Mouse (Mus musculus): Measurements from ENCODE around the gene Nccrp1.
"Not testable (repeated sequence)": the region's sequence is repeated elsewhere in the genome, so short reads cannot be mapped to it uniquely, and the experiment has no call there.

The Nccrp1 gene

GRCm38 (mm10) chr7:28522536-28522935 lies 24.5 kb downstream of the Nccrp1 start, which contains the start of gene Ifnl3:
Gene Ifnl3 (plus strand): TSS chr7:28522836.
- not testable (repeated sequence) for DNase-seq (ENCODE audit: low spot score)

DNA sequence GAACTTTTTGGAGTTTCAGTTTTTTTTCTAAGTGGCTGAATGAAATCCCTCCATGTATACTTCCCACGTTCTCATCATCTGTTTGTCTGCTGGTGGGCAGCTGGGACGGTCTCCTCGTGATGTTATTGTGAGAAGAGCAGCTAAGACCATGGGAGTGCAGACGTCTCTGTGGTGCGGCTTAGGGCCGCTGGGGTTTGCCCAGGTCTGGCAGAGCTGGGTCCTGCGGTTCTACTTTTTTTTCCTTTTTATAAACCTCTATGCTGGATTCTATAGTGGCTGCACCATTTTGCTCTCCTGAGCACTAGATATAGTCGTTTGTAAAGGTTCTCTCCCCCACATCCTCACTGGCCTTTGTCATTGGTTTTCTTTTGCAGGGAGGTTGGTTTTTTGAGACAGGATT lies 35.6 kb downstream of the Nccrp1 start:
- DNase-seq (ENCODE audit: low spot score) = no peak

DNA sequence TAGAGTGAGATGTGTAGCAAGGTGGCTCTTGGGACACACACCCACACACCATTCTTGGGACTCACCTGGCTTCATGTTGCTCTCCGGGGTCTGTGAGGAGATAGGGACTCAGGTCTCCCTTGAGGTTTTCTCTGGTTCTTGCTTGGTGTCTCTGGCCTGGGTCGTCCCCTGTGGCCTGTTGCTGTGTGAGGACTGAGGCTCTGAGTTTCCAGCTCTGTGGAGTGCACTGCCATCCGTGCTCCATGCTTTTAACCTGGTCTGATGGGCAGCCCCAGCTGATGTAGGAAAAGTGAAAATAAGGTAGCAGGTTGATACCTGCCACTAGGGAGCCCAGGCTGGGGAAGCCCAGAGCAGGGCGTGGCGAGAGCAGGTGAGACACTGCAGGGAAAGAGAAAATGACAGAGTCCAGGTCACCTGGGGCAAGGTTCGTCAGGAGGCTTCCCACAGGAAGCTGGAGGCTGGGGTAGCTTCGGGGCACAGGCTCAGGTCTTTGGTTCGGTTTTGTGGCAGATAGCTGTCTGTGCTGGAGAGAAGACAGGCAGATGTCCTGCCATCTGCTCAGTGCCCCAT lies 36.6 kb downstream of the Nccrp1 start, which contains the start of gene Ifnl2:
Ifnl2 (minus strand) TSS at position 51 of the 570 bp plus-strand sequence.
- not testable (repeated sequence) for DNase-seq (ENCODE audit: low spot score)

- not testable (repeated sequence) for DNase-seq (ENCODE audit: low spot score)
These were observed 37.9 kb downstream of the Nccrp1 start for GRCm38 (mm10) chr7:28509121-28509520.

DNA sequence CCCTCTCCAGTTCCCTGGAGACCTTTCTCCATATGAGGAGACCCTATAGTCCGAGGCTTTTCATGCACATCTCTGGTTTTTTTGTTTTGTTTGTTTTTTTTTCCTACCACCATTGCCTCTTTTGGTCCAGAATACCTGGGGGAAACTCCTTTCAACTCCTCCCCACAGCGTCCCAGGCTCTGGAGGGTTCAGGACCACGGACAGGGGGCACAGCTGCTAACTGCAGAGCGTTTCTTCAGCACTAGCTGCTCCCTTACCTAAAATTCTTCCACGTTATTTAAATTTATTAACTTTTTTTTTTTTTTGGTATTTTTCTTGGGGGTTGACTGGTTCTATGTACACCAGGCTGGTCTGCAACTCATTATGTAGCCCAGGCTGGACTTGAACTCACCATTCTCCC lies 41.5 kb downstream of the Nccrp1 start:
- peak; percentile 12 for DNase-seq (ENCODE audit: low spot score)

DNA sequence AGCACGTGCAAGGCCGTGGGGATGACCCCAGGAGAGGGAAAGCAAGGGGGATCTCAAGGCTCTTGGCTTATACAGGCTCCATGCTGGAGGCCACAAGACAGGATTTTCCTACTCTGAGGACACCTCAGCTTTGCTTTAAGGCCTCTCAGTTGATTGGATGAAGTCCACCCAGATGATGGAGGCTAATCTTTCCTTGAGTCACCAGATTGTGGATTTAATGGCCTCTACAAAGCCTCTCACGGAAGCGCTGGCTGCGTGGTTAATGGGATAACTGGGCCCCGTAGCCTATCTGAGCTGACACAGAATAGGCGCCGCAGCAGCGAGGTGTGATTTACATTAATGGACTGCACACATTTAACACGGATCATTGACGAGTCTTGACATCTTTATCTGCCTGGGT lies 51.6 kb downstream of the Nccrp1 start:
- peak; percentile 40 for DNase-seq (ENCODE audit: low spot score)

Measured in retina, embryonic 14.5 days (tissue).